ENCODE assay signal across 22 mouse cellular contexts in the genomic region with DNA sequence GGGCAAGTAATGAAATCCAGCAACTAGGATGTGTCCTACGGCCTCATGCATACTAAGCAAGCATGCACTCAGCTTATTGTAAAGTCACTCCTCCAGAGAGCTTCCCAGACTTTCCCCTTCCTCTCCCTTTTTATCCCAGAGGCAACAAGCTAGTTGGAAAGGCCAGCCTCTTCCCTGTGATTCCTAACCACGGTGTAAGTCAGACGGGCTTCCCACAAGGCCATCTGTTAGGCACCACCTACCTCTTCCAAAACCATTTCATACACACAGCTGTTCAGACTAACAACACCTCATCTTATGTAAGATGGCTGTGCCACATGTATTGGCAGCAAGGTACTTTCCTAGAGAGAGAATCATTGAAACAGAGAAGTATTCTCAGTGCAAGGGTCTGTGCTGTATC.
DNase-seq lines count a peak whose midpoint lies in the region.
"Had no signal": no experiment of that assay in that cellular context is flagged by ENCODE, and none has a peak within 500 bp of the region (broad histone marks: within the 10 kb centered on the region; RNA-seq: fewer than 3 reads in every experiment).

No protein-coding gene starts in this region.

- DNase-seq in frontal cortex, adult 2 months (ENCODE audit: extremely low spot score in 1 of 2, low spot score in 1 of 2): peak; percentile 20 to 42
- DNase-seq in frontal cortex, postnatal 10 days (ENCODE audit: low spot score in 2 of 2): no peak
- DNase-seq in left cerebral cortex, adult 18-20 months (ENCODE audit: low spot score in 2 of 2): peak; percentile 13 to 36
- DNase-seq in left cerebral cortex, adult 11 months (ENCODE audit: low spot score): no peak
- DNase-seq in right cerebral cortex, postnatal 25 days: peak; percentile 40
- no peak for DNase-seq in right cerebral cortex, postnatal 14 days
- DNase-seq in testis, postnatal 14 days (ENCODE audit: low spot score): no peak
- DNase-seq: adrenal gland, postnatal 10 days; cerebellum, adult 11 months; cerebellum, adult 9-10 months; cerebellum, postnatal 36 days; gastrocnemius, adult 2 months; gastrocnemius, postnatal 36 days; heart, adult 18-20 months; heart, postnatal 36 days; kidney, adult 8-10 months; kidney, postnatal 4 days; lung, embryonic 14.5 days; lung, postnatal 14 days; midbrain, embryonic 14.5 days; thymus, adult 2 months; thymus, postnatal 36 days had no signal

Comparison
In these comparisons a context has a peak if more than half of its experiments do, and no peak if none do; other contexts are left out.
1. DNase-seq: peak in frontal cortex, adult 2 months (2 of 2), left cerebral cortex, adult 18-20 months (2 of 2) and right cerebral cortex, postnatal 25 days (single experiment); none in frontal cortex, postnatal 10 days (0 of 2), left cerebral cortex, adult 11 months (single experiment), right cerebral cortex, postnatal 14 days (single experiment) and testis, postnatal 14 days (single experiment).